Mouse (Mus musculus): ENCODE measurements at regions not wholly inside any gene's neighbourhood (a gene's known extent, or its start where the extent isn't known, plus 50 kb on each side); places are given as distances from the start of the nearest gene placed in this dataset.

DNA sequence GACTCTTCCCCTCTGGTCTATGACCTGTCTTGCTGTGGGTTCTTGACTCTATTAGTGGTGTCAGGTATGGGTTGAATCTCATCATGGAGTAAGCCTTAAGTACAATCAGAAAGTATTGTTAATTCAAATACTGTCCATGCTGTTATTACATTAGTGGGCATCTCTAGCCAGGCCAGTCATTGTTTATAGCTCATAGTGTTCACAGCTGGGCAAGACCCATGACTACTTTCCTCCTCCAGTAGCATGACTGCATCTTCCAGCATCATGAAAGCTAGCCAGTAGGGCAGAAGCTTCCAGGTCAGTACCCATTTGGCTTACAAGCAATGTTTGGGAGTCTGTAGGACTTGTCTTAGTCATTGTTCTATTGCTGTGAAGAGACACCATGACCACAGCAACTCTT lies 81.4 kb downstream of the Fam168b start:
- Histone ChIP-seq H3K27me3 (ENCODE audit: control insufficient read depth, insufficient read depth, low read length) (no peaks in the 10 kb centered on the region), H3K4me1 (ENCODE audit: control insufficient read depth, insufficient read depth, low read length) (peaks cover 3% of the 10 kb centered on the region; the same call in 1 of the 2 replicates), H3K4me3 (replicated peaks; ENCODE audit: insufficient read depth, low read depth, low read length) (no peak overlapping the region), H3K27ac (ENCODE audit: insufficient read depth, low read length) (no peak overlapping the region)
- DNase-seq, result no peak
- TF ChIP-seq POLR2A (IDR thresholded peaks at IDR 0.05; ENCODE audit: borderline replicate concordance, insufficient read depth, low read length) (no peak), CTCF (IDR thresholded peaks at IDR 0.05; ENCODE audit: borderline replicate concordance, insufficient read depth, low read depth, low read length) (no peak)

DNA sequence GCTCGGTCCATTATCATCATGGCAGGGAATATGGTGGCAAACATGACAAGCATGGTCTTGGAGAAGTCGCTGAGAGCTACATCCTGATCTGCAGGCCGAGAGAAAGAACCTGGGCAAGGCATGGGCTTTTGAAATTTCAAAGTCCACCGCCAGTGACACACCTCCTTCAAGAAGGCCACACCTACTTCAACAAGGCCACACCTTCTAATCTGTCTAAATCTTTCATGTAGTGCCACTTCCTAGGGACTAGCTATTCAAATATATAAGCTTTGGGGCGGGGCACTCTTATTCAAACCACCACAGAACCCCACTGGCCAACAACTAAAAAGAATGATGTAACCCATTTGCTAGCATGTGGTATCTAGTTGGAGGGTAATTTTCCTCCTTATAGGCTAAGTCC lies 81.0 kb downstream of the Fam168b start:
- no peak for DNase-seq
- TF ChIP-seq CTCF (IDR thresholded peaks at IDR 0.05; ENCODE audit: borderline replicate concordance, insufficient read depth, low read depth, low read length), result no peak
- peaks cover 7% of the 10 kb centered on the region; the same call in 1 of the 2 replicates for H3K4me1 ChIP-seq (ENCODE audit: control insufficient read depth, insufficient read depth, low read length)
- WGBS, result 96% methylated on average over 5 of the region's 5 CpGs
- no peak overlapping the region for H3K27ac ChIP-seq (ENCODE audit: insufficient read depth, low read length)
- H3K27me3 ChIP-seq (ENCODE audit: control insufficient read depth, insufficient read depth, low read length), result no peaks in the 10 kb centered on the region
- H3K4me3 ChIP-seq (replicated peaks; ENCODE audit: insufficient read depth, low read depth, low read length), result no peak overlapping the region
